Mouse (Mus musculus): ENCODE data around the gene Ttyh2.

Ttyh2 gene

GRCm38 (mm10) chr11:114683029-114683721 lies 7.9 kb downstream of the Ttyh2 start:
- no peak for DNase-seq

GRCm38 (mm10) chr11:114683722-114684621 lies 8.7 kb downstream of the Ttyh2 start:
- DNase-seq = no peak

GRCm38 (mm10) chr11:114684627-114685373 lies 9.6 kb downstream of the Ttyh2 start:
- DNase-seq = no peak

- DNase-seq = no peak
Observed at GRCm38 (mm10) chr11:114685526-114686040, 10.4 kb downstream of the Ttyh2 start.

GRCm38 (mm10) chr11:114686221-114686959 lies 11.2 kb downstream of the Ttyh2 start:
- no peak for DNase-seq

- DNase-seq = no peak
Observed at GRCm38 (mm10) chr11:114687574-114688188, 12.4 kb downstream of the Ttyh2 start.

- no peak for DNase-seq
Observed at GRCm38 (mm10) chr11:114688729-114689128, 13.5 kb downstream of the Ttyh2 start.

GRCm38 (mm10) chr11:114690192-114690591 lies 15.0 kb downstream of the Ttyh2 start:
- no peak for DNase-seq

GRCm38 (mm10) chr11:114691454-114692182 lies 16.4 kb downstream of the Ttyh2 start:
- no peak for DNase-seq

- DNase-seq = no peak
Observed at GRCm38 (mm10) chr11:114692601-114693000, 17.4 kb downstream of the Ttyh2 start.

- no peak for DNase-seq
Observed at GRCm38 (mm10) chr11:114693456-114693855, 18.2 kb downstream of the Ttyh2 start.

- DNase-seq = no peak
Observed at GRCm38 (mm10) chr11:114694451-114694850, 19.2 kb downstream of the Ttyh2 start.

- no peak for DNase-seq
Observed at GRCm38 (mm10) chr11:114698496-114698895, 23.3 kb downstream of the Ttyh2 start.

- DNase-seq = no peak
Observed at GRCm38 (mm10) chr11:114699511-114699910, 24.3 kb downstream of the Ttyh2 start.

- DNase-seq = no peak
Observed at GRCm38 (mm10) chr11:114702311-114702995, 27.2 kb downstream of the Ttyh2 start.

GRCm38 (mm10) chr11:114702996-114703361 lies 27.7 kb downstream of the Ttyh2 start:
- no peak for DNase-seq

- DNase-seq = peak; percentile 53
Observed at GRCm38 (mm10) chr11:114704071-114704913, 29.1 kb downstream of the Ttyh2 start.

- no peak for DNase-seq
Observed at GRCm38 (mm10) chr11:114706358-114706757, 31.1 kb downstream of the Ttyh2 start.

GRCm38 (mm10) chr11:114711393-114711792 lies 36.2 kb downstream of the Ttyh2 start:
- DNase-seq = no peak

GRCm38 (mm10) chr11:114711861-114712260 lies 36.6 kb downstream of the Ttyh2 start:
- no peak for DNase-seq

Data from right cerebral cortex, postnatal 25 days (tissue).